Mouse (Mus musculus): ENCODE data around the gene Ccnt1.

DNA sequence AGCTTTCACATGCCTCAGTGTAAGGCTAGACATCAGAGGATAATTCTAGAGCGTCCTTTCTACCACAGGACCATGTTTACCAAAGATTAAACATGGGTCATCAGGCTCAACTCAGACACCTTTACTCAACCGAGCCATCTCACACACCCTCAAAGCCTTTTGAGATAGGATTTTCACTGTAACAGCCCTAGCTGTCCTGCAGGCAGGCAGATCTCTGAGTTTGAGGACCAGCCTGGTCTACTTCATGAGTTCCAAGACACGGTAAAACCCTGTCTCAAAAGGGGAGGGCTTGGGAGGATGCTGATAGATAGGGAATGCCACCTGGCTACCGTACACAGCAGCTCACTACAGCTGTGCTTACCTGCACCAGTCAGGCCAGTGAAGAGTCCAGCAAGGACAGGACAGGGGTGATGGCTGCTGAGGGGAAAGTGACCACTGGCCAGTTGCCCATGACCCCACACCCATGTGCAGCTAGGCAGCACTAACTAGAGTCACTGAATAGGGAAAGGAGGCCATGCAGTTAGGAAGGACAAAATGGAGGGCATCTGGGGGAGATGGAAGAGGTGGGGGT, 843 bp downstream of the Ccnt1 start:
- TF ChIP-seq CTCF (IDR thresholded peaks at IDR 0.05; ENCODE audit: borderline replicate concordance, insufficient read depth, low read length), result no peak
- TF ChIP-seq POLR2A (IDR thresholded peaks at IDR 0.05; ENCODE audit: low read depth, low read length), result peak; percentile 43

Measured in embryonic fibroblast, embryonic 13.5 days (primary cell).